Mouse (Mus musculus) right cerebral cortex, postnatal 36 days (tissue): ENCODE data around the gene Rspo3.

Experiments used
- DNase-seq, 2 experiments: peaks; one replicate each; pipeline ENCODE4 v3.0.0; 2022; ENCODE audit warnings: low spot score in 2 of 2, mixed read lengths in 1 of 2

Gene Rspo3

DNA sequence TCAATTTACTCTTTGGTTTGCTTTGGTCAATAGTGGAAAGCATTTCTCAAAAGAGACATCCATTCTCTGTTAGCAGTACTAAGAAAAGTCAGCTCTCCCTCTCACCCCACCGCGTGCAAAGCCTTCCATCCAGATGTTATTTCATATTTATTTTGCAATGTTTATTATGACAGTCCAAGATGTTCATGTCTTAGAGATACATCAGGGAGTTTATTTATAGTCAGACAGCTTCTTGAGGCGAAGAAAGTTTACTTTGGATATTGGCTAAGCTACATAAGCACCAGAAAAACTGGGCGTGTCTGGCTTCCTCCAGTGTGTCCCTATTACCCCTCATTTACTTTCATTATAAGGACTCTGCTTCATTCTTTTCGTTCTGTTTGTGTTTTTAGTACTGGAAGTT, 94.4 kb downstream of the Rspo3 start:
- no peak for DNase-seq

DNA sequence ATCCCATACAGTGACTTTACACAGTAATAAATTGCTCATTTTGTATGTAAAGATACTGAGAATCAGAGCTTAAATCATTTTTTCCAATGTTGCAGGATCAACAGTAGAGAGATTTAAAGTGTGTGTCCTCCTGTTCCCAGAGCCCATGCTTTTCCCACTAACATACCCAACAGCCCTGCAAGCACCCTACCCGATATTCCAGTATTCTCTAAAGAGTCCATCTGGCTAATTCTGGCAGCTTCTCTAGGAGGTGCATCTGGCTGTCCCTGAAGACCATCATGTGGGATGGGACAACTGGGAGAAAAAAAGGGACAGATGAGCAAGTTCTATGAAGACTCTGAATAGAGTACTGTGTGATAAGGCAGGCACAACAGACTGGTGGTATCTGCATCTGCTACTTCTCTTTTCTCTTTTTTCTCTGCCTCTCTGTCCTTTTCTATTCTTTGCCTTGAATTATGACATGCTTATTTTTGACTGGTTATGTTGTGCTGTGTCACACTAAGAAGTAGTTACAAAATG, 102.7 kb downstream of the Rspo3 start:
- DNase-seq = no peak

DNA sequence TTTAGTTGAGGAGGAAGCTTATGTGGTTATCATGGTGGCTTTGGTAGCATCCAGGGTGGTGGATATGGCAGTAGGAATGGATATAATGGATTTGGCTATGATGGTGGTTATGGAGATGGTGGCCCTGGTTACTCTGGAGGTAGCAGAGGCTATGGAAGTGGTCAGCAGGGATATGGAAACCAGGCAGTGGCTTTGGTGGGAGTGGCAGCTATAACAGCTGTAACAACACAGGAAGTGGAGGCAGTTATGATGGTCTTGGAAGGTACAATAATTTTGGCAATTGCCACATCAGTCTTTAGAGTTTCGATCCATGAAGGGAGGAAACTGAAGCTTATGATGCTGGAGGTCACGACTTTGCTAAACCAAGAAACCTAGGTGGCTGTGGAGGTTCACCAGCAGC, 109.0 kb downstream of the Rspo3 start:
- DNase-seq = no peak

DNA sequence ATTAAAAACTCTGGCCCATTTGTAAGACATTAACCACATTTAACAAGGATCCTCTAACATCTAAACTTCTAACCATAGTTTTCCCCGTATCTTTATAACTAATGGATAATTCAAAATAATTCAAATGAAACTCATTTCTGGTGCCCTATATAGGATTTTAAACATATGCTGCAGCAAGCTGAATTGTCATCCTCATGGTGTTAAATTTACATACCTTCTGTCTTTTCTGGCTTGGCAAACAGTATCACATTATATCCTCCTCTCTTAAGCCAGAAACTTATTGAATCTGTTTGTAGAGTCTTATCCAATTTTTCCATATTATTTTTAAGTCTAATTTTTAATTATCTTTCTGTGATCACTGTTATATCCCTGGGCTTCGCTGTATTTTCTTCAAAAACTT, 111.1 kb downstream of the Rspo3 start:
- DNase-seq = no peak

DNA sequence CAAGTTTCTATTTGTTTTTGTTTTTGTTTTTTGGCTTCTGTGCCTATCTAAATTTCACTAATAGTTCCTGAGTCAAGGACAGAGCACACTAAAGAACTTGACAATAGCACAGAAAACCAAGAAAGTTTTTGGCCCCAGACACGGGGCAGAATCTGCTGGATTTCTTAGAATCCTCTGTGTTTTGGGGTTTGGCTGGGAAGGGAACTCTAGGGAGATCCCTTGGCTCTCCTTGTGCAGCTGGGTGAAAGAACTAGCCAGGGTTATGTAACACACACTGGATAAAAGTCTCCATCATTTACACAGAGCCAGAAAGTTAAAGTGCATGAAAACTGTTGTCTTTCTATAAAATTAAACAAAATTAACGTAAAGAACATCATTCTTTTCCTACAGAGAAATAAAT, 121.3 kb downstream of the Rspo3 start:
- DNase-seq = no peak

DNA sequence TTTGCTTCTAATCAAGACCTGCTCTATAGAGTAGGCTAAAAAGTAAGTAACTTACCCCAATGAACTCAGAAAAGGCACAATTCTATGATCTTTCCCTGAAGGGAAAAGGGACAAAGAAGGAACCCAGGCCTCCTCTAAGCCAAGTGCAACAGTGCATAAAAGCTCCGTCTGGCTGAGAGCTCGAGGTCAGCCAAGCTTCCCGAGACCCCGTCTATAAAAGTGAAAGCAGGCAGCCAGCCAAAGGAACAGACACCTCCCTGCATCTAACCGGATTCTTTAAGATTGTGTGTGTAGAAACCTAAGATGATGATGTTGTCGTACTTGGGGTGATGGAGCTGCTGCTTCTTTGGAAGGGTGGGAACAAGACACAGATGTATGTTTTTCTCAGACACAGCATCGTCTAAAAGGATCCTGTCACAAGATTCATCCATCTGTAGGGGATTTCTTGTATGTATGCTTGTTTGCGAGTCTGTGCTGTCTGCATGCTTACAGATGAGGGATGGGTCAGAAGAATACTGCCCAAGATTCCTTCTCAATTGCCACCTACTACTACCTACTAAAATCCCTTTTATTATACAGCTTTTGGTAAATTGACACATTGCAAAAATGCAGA, 132.9 kb downstream of the Rspo3 start:
- no peak for DNase-seq
